Mouse (Mus musculus) neural tube, embryonic 13.5 days (tissue): ENCODE results near the gene BC049715. TPM values are rescaled to one million over a fixed set of nuclear protein-coding genes. Genes with fewer than 3 reads are reported as not detected.
A peak's percentile ranks its signal among the peaks of the same experiment; 100 is the strongest.

Source experiments
- ATAC-seq: fragments of 200-750 bp; cut with Nextera tagmentation; 2 replicates; pipeline ENCODE4 v1.8.0; 2017; ENCODE audit warnings: low read depth, mild to moderate bottlenecking, moderate TSS enrichment, moderate library complexity
- H3K27ac ChIP-seq: fragments of 300-500 bp; sonication (generic); replicated peaks from 2 replicates; pipeline ENCODE4 v1.5.1; 2015; ENCODE audit warnings: moderate library complexity, mild to moderate bottlenecking, inconsistent platforms
- H3K27me3 ChIP-seq: fragments of 300-500 bp; sonication (generic); 2 replicates; pipeline ENCODE4 v1.6.1; 2015; ENCODE audit warnings: mild to moderate bottlenecking, inconsistent platforms
- H3K36me3 ChIP-seq: fragments of 300-500 bp; sonication (generic); 2 replicates; pipeline ENCODE4 v1.6.1; 2015; ENCODE audit warnings: mild to moderate bottlenecking, inconsistent platforms
- H3K4me1 ChIP-seq: fragments of 300-500 bp; sonication (generic); replicated peaks from 2 replicates; pipeline ENCODE4 v1.6.1; 2015; ENCODE audit warnings: inconsistent platforms
- H3K4me2 ChIP-seq: fragments of 300-500 bp; sonication (generic); 2 replicates; pipeline ENCODE4 v1.6.1; 2015; ENCODE audit warnings: inconsistent platforms, mild to moderate bottlenecking, moderate library complexity
- H3K4me3 ChIP-seq: fragments of 300-500 bp; sonication (generic); 2 replicates; pipeline ENCODE4 v1.5.1; 2015; ENCODE audit warnings: mild to moderate bottlenecking, inconsistent platforms
- H3K9ac ChIP-seq: fragments of 300-500 bp; sonication (generic); 2 replicates; pipeline ENCODE4 v1.6.1; 2015; ENCODE audit warnings: moderate library complexity, mild to moderate bottlenecking, inconsistent platforms
- H3K9me3 ChIP-seq: fragments of 300-500 bp; sonication (generic); 2 replicates; pipeline ENCODE4 v1.6.1; 2016; ENCODE audit warnings: inconsistent platforms
- WGBS: fragments of 180-500 bp; shearing (Covaris S2); methylation state at CpG from one replicate; pipeline ENCODE4 v1.1.7; 2015; 5-methylcytosine and 5-hydroxymethylcytosine counted together
- polyA plus RNA-seq: library from polyadenylated mRNA; unstranded; fragments of >200 nt; fragmentation: Nextera tagmentation; extraction: Ambion mirVana; gene quantifications from 2 replicates; pipeline ENCODE4 v1.2.1, GENCODE M21; 2015

The BC049715 gene
- polyA plus RNA-seq, 1 experiment from 2014 or later = 1.3 TPM

DNA sequence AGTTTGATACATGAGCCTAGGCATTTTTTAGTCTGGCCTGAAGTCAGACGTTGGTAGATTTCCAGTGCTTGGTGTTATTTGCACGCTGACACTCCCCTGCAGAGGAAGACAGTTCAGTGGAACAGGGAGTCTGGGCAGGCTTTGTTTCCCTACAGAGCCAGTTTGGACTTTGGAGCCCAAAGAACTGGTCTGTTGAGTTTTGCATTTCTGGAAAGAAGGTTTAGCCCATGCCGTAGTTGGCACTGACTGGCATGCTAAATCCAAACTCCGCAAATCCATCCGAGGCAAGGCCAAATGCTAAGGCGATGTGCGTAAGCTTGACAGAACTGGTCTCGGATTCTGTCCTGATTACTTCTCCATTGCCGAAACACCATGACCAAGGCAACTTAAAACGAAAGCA lies 16.2 kb upstream of the BC049715 start:
- 93% methylated on average over 10 of the region's 10 CpGs for WGBS
- H3K27me3 ChIP-seq = no peaks in the 10 kb centered on the region
- peaks cover 44% of the 10 kb centered on the region for H3K36me3 ChIP-seq
- H3K4me1 ChIP-seq = peaks cover 23% of the 10 kb centered on the region
- H3K4me2 ChIP-seq = no peak overlapping the region
- no peak overlapping the region for H3K4me3 ChIP-seq
- H3K9ac ChIP-seq = no peak overlapping the region
- H3K9me3 ChIP-seq = no peaks in the 10 kb centered on the region
- ATAC-seq = no peak
- H3K27ac ChIP-seq = no peak overlapping the region

DNA sequence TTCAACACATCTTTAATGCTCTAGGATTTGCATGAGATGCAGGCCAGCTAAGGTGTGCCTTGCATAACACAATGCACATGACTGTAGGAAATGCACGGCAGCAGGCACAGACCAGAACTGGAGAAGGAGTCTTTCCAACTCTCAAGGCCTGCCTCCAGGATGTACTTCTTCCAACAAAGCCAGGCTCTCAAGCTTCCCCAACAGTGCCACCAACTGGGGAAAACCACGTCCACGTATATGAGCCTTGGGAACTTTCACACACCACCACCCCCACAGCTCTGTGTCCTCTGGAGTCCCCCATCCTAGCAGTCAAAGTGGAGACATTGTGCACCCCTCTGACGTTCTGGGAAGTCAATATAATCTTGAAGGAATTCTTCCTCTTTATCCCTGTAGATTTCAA lies 14.3 kb upstream of the BC049715 start:
- no peaks in the 10 kb centered on the region for H3K27me3 ChIP-seq
- 48% methylated on average over 4 of the region's 4 CpGs for WGBS
- H3K36me3 ChIP-seq = peaks cover 62% of the 10 kb centered on the region

DNA sequence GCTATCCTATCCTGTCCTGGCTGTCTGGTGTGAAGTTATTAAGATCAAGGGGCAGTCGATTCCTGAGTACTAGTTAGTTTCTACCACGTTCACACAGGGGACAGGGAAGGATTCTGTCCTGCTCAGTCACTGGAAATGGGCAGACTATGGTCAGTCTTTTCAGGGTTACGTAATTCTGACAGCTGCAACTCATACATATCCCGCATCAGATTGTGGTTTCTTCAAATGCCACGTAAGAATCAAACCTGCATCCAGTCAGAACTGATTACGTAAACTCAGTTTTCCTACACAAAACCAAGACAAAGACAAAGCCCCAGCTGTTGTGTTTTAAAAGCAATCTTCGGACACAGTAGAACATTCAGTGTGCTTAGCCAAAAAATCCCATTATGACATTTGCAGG lies 12.0 kb upstream of the BC049715 start:
- 94% methylated on average over 7 of the region's 7 CpGs for WGBS

More for the DNA sequence above, 14.3 kb upstream of the BC049715 start:
- peaks cover 18% of the 10 kb centered on the region for H3K4me1 ChIP-seq
- H3K9me3 ChIP-seq = no peaks in the 10 kb centered on the region
- no peak for ATAC-seq
- H3K27ac ChIP-seq = no peak overlapping the region
- H3K9ac ChIP-seq = no peak overlapping the region
- H3K4me2 ChIP-seq = no peak overlapping the region
- H3K4me3 ChIP-seq = no peak overlapping the region

DNA sequence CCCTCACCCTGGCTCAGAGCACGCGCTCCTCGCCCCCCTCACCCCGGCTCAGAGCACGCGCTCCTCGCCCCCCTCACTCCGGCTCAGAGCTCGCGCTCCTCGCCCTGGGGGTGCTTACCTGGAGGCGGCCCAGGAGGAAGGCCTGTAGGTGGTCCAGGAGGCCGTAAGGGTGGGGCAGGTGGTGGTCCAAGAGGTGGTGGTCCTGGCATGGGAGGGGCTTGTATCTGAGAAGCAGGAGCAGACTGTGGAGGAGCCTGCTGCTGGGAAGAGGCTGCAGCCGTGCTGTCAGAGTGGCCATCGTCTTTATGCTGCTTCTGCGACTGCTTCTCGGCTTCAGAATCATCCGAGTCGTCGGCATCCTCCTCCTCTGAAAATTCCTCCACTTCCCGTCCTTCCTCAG lies 10.6 kb upstream of the BC049715 start:
- Histone ChIP-seq H3K36me3 (peaks cover 93% of the 10 kb centered on the region), H3K4me1 (no peaks in the 10 kb centered on the region), H3K27ac (no peak overlapping the region), H3K9ac (no peak overlapping the region), H3K9me3 (no peaks in the 10 kb centered on the region), H3K4me3 (no peak overlapping the region), H3K4me2 (no peak overlapping the region), H3K27me3 (no peaks in the 10 kb centered on the region)
- ATAC-seq = no peak
- 94% methylated on average over 21 of the region's 21 CpGs for WGBS

More for the DNA sequence above, 12.0 kb upstream of the BC049715 start:
- H3K9ac ChIP-seq = no peak overlapping the region
- no peak overlapping the region for H3K4me2 ChIP-seq
- H3K27me3 ChIP-seq = no peaks in the 10 kb centered on the region
- no peak overlapping the region for H3K27ac ChIP-seq
- H3K4me1 ChIP-seq = 0 out of 2 replicates have a peak, but pooled peaks cover under 1% of the 10 kb centered on the region
- no peak overlapping the region for H3K4me3 ChIP-seq
- ATAC-seq = no peak
- no peaks in the 10 kb centered on the region for H3K9me3 ChIP-seq
- peaks cover 84% of the 10 kb centered on the region for H3K36me3 ChIP-seq

DNA sequence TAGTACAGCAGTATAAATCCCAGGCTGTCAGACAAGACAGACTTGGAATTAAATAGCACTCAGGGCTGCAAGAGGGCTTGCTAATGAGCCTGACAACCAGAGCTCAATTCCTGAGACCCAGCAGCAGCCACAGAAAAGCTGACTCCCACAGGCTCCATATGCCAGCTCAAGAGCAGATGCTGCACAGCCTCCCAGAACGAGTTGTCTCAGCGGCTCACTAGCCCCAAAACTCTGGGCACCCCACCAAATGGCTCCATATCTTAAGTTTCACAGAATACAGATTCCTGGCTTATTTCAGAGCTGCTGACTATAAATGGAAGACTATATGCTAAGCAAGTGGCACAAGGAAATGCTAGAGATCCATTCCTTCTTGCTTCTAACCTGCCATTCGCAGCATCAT lies 9.9 kb upstream of the BC049715 start:
- no peaks in the 10 kb centered on the region for H3K9me3 ChIP-seq
- ATAC-seq = no peak
- no peaks in the 10 kb centered on the region for H3K4me1 ChIP-seq
- H3K27me3 ChIP-seq = no peaks in the 10 kb centered on the region
- 91% methylated on average over 3 of the region's 3 CpGs for WGBS
- H3K4me3 ChIP-seq = no peak overlapping the region
- no peak overlapping the region for H3K27ac ChIP-seq
- H3K9ac ChIP-seq = no peak overlapping the region
- peaks cover 93% of the 10 kb centered on the region for H3K36me3 ChIP-seq
- H3K4me2 ChIP-seq = no peak overlapping the region

DNA sequence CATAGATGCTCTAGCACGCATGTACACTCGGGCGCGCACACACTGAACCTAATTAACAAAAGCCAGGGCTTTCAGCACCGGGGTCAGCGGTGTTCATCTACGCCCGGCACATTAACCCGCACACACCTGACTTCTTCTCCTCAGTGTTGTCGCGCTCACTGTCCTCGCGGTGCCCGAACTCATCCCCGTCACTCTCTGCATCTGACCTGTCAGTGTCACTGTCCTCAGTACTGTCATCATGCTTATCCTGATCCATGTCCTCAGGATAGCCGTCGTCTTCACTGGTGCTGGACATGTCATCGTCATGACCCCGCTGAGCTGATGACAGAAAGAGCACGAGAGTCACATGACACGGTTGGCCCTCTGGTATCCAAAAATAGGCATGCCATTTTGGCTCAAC lies 7.0 kb upstream of the BC049715 start:
- Histone ChIP-seq H3K9me3 (no peaks in the 10 kb centered on the region), H3K27ac (no peak overlapping the region), H3K4me1 (no peaks in the 10 kb centered on the region), H3K9ac (no peak overlapping the region), H3K4me3 (no peak overlapping the region), H3K36me3 (peaks cover 90% of the 10 kb centered on the region), H3K4me2 (no peak overlapping the region), H3K27me3 (no peaks in the 10 kb centered on the region)
- 97% methylated on average over 21 of the region's 21 CpGs for WGBS
- ATAC-seq = no peak

DNA sequence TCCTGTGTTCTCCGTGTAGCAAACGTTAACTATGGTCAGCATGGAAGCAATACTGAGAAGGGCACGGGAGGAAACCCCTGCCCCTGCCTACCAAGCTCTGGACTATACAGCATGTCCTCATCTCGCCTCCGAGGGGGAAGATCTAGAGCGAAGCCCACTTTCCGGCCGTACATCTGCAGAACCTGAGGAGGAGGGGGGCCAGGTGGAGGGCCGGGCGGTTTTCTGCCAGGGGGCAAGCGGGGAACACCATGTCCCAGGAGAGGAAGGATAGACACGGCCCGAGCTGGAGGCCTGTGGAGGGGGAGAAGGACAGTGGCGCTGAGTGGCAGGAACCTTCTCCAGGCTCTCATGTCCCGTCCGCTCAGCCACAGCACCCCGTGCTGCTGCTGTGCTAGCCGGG lies 6.3 kb upstream of the BC049715 start:
- Histone ChIP-seq H3K27me3 (no peaks in the 10 kb centered on the region), H3K4me1 (no peaks in the 10 kb centered on the region), H3K9ac (no peak overlapping the region), H3K4me2 (no peak overlapping the region), H3K4me3 (no peak overlapping the region), H3K36me3 (peaks cover 88% of the 10 kb centered on the region), H3K9me3 (no peaks in the 10 kb centered on the region), H3K27ac (no peak overlapping the region)
- no peak for ATAC-seq
- WGBS = 94% methylated on average over 18 of the region's 18 CpGs

DNA sequence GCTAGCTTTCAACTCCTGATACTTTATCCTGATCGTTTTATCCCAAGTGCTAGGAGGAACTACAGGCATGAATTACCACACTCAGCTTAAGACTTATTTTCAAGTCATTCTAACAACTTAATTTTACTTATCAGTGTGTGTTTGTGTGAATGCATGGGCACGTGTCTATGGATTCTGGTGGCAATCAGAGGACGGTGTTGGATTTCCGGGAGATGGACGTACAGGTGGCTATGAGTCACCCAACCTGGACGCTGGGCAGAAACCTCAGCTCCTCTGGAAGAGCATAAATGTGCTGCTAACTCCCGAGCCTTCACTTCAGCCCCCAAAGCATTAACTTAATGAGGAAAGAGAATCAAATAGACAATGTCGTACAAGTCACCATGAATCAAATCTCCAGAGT lies 2.4 kb upstream of the BC049715 start:
- no peak overlapping the region for H3K4me2 ChIP-seq
- H3K27ac ChIP-seq = no peak overlapping the region
- H3K9ac ChIP-seq = no peak overlapping the region
- H3K36me3 ChIP-seq = peaks cover 52% of the 10 kb centered on the region
- H3K9me3 ChIP-seq = no peaks in the 10 kb centered on the region
- H3K4me3 ChIP-seq = no peak overlapping the region
- 0 out of 2 replicates have a peak, but pooled peaks cover under 1% of the 10 kb centered on the region for H3K27me3 ChIP-seq
- WGBS = 95% methylated on average over 8 of the region's 8 CpGs
- peaks cover 15% of the 10 kb centered on the region for H3K4me1 ChIP-seq
- no peak for ATAC-seq

DNA sequence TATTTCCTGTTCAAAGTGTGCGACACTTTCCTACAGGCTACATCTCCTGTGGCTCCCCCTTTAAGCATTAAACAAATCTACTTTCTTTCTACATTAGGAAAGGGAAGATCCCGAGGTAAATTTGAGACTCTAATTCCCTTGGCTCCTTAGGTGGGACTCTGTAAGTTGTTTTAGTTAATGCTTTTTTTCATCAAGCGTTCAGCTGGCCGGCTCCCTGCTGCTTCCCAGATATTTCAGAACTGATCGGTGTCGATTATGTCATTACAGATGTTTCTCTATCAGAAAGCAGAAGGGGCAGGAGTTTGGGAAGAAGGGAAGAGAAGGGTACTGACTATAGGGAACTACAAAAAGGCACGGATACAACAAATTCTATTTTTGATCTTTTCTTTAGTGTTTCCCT lies 310 bp upstream of the BC049715 start:
- WGBS = 22% methylated on average over 7 of the region's 7 CpGs
- H3K4me3 ChIP-seq = peak overlapping the region; percentile 98
- H3K4me2 ChIP-seq = peak overlapping the region; percentile 83
- no peak for ATAC-seq
- H3K36me3 ChIP-seq = peaks cover 30% of the 10 kb centered on the region
- peak overlapping the region; percentile 98 for H3K9ac ChIP-seq
- H3K27me3 ChIP-seq = peaks cover 16% of the 10 kb centered on the region; the same call in 1 of the 2 replicates
- H3K4me1 ChIP-seq = peaks cover 15% of the 10 kb centered on the region
- no peaks in the 10 kb centered on the region for H3K9me3 ChIP-seq
- peak overlapping the region; percentile 67; the same call in 1 of the 2 replicates for H3K27ac ChIP-seq

DNA sequence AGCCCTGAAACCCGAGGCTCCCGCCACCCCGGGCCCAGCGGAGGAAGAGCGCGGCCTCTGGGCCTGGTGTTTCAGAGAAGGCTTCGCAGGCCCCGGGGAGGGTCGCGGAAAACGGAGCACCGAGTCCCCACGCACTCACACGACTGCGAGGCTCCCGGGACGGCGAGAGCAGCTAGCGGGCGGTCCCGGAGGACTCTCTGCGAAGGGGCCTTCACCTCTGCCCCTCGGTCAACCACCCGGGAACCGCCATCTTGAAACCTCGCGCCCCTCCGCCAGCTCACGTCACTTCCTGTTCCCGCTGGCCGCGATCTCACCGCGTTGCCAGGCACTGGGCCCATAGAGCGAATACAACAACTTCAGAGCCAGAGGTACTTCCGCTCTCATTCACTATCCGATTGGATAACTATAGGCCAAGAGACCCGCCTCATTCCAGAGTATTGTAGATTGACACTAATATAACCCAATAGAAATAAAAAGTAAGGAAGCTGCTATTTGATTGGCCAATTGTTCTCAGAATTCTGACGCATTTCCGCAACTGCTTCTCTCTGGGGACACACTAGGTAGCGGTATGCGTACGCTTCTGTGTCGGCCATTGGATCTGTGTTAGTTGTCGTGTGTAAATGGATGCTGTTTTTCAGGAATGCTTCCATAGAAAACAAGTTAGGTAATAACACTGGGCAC lies 595 bp downstream of the BC049715 start, which contains the start of gene Wbp11:
TSS of gene Wbp11 (minus strand) at position 353 of the 681 bp plus-strand sequence.
- Histone ChIP-seq H3K4me2 (peak within 1 kb of the TSS; percentile 83), H3K4me1 (peaks cover 15% of the 10 kb centered on the region), H3K9ac (peak within 1 kb of the TSS; percentile 98), H3K4me3 (peak within 1 kb of the TSS; percentile 98), H3K27ac (peak within 1 kb of the TSS; percentile 91), H3K9me3 (no peaks in the 10 kb centered on the region), H3K27me3 (peaks cover 16% of the 10 kb centered on the region; the same call in 1 of the 2 replicates), H3K36me3 (peaks cover 21% of the 10 kb centered on the region)
- peak; percentile 100 for ATAC-seq
- WGBS = under 1% methylated on average over 45 of the region's 45 CpGs

DNA sequence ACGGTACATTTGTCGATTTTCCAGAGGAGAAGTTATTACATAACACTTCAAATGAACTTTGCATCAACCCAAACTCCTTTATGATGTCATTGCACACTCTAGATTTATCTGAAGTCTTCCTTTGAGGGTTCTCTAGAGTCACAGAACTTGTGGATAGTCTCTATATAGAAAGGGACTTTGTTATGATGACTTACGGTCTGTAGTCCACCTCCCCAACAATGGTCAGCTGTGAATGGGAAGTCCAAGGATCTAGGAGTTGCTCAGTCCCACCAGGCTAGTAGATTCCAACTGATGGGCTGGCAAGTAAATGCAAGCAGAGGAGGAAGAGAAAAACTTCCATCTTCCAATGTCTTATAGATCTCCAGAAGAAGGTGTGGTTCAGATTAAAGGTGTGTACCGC lies 1.3 kb downstream of the BC049715 start:
- Histone ChIP-seq H3K4me2 (peak overlapping the region; percentile 67), H3K9me3 (no peaks in the 10 kb centered on the region), H3K27me3 (peaks cover 16% of the 10 kb centered on the region; the same call in 1 of the 2 replicates), H3K4me3 (peak overlapping the region; percentile 98), H3K4me1 (peaks cover 15% of the 10 kb centered on the region), H3K9ac (peak overlapping the region; percentile 74), H3K27ac (peak overlapping the region; percentile 91), H3K36me3 (peaks cover 20% of the 10 kb centered on the region)
- 0 out of 2 replicates have a peak, but pooled peaks have one; percentile 9 for ATAC-seq
- 39% methylated on average over 4 of the region's 4 CpGs for WGBS

DNA sequence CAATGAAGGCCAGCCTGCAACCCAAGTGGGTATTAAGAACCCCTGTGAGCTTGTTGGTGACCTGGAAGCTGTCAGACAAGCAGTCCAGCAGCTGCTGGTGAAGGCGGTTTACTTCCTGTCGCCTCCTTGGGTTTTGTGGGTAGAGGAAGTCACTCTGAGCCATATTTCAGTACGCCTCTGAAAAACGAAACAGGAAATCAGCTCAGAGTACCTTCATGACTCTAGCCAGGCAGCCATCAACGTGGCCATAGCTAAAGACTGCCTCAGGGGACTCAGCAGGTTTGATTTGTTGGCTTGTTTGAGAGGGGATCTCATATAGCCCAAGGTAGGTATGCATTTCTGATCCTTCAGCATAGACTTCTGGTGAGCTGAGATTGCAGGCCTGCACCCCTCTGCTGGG lies 4.3 kb downstream of the BC049715 start:
- no peak overlapping the region for H3K9ac ChIP-seq
- peaks cover 16% of the 10 kb centered on the region; the same call in 1 of the 2 replicates for H3K27me3 ChIP-seq
- 82% methylated on average over 5 of the region's 5 CpGs for WGBS
- no peak overlapping the region for H3K4me2 ChIP-seq
- ATAC-seq = no peak
- H3K27ac ChIP-seq = no peak overlapping the region
- H3K9me3 ChIP-seq = no peaks in the 10 kb centered on the region
- no peak overlapping the region for H3K4me3 ChIP-seq
- peaks cover 11% of the 10 kb centered on the region for H3K4me1 ChIP-seq
- no peaks in the 10 kb centered on the region for H3K36me3 ChIP-seq
